Mouse (Mus musculus): Measurements from ENCODE around the gene Txnrd1. TPM values are rescaled to one million over a fixed set of nuclear protein-coding genes. Genes with fewer than 3 reads are reported as not detected.

The Txnrd1 gene
- polyA plus RNA-seq, 1 experiment from 2014 or later: 68.8 TPM

DNA sequence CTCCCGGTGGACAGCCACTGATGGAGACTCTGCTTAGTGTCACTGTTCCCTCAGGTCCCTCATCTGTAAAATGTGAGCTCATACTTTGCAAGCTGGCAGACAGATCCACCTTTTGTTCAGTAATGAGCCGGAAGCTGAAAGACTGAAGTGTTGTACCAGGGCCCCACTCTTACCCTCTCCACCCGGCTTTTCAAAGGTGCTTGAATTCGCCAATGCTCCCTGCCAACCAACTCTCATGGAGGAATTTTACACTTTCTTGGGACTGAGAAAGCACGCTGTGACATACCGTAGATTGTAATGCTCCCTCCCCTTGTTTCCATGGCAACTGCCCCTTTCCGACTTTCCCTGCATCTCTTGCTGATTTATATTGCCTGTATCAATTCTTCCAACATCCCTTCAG is 66.8 kb downstream of the Txnrd1 start:
- Histone ChIP-seq H3K9ac (no peak overlapping the region), H3K4me3 (no peak overlapping the region), H3K4me2 (no peak overlapping the region), H3K27ac (no peak overlapping the region), H3K27me3 (no peaks in the 10 kb centered on the region), H3K4me1 (peaks cover 17% of the 10 kb centered on the region), H3K9me3 (no peaks in the 10 kb centered on the region), H3K36me3 (peaks cover 25% of the 10 kb centered on the region)
- ATAC-seq (ENCODE audit: insufficient number of reproducible peaks, low FRiP score, low TSS enrichment, low read depth): no peak
- WGBS: 25% methylated on average over 7 of the region's 7 CpGs

DNA sequence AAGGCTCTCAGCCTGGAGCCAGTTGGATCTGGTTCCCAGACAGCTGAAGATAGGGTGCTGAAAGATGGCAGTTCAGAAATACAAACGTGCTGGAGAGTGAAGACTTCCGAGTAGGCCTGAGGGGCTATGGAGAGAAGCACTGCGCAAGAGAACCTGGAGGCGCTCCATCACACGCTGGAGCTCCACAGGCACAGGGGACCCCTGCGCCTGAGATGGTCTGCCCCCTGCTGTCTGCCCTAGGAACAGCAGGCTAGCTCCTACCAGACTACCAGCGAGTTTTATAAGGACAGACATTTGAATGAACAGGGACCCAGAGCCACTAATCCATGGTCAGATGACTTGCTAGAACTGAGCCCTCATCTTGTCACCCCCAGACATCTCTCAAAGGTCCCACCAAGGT is 67.7 kb downstream of the Txnrd1 start:
- ATAC-seq (ENCODE audit: insufficient number of reproducible peaks, low FRiP score, low TSS enrichment, low read depth): no peak
- WGBS: 8% methylated on average over 7 of the region's 7 CpGs
- H3K4me1 ChIP-seq: peaks cover 17% of the 10 kb centered on the region
- H3K36me3 ChIP-seq: peaks cover 16% of the 10 kb centered on the region
- no peak overlapping the region for H3K27ac ChIP-seq
- no peak overlapping the region for H3K4me3 ChIP-seq
- H3K9me3 ChIP-seq: no peaks in the 10 kb centered on the region
- no peak overlapping the region for H3K9ac ChIP-seq
- no peak overlapping the region for H3K4me2 ChIP-seq
- peaks cover 5% of the 10 kb centered on the region; the same call in 1 of the 2 replicates for H3K27me3 ChIP-seq

DNA sequence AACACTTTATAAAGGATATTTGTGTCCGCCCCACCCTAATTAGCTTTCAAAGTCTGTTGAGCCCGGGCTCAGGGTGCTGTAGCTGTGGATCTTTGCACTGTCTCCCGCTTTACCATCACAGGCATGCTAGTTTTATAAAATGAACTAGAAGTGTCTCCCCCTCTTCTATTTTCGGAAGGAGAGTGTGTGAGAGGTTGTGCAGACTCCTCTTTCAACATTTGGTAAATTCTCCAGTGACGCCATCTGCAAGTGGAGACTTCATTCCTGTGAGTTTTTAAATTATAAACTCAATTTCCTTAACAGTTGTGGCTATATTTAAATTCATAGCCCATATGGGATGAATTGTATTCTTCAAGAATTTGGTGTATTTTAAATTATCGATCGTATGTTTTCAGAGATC is 74.8 kb downstream of the Txnrd1 start:
- Histone ChIP-seq H3K4me2 (0 out of 2 replicates have a peak overlapping the region, but pooled peaks have one; percentile 4), H3K27ac (no peak overlapping the region), H3K9me3 (no peaks in the 10 kb centered on the region), H3K4me1 (peaks cover 14% of the 10 kb centered on the region), H3K36me3 (no peaks in the 10 kb centered on the region), H3K9ac (no peak overlapping the region), H3K27me3 (peaks cover 22% of the 10 kb centered on the region; the same call in 1 of the 2 replicates), H3K4me3 (no peak overlapping the region)
- 58% methylated on average over 7 of the region's 7 CpGs for WGBS
- ATAC-seq (ENCODE audit: insufficient number of reproducible peaks, low FRiP score, low TSS enrichment, low read depth): no peak

DNA sequence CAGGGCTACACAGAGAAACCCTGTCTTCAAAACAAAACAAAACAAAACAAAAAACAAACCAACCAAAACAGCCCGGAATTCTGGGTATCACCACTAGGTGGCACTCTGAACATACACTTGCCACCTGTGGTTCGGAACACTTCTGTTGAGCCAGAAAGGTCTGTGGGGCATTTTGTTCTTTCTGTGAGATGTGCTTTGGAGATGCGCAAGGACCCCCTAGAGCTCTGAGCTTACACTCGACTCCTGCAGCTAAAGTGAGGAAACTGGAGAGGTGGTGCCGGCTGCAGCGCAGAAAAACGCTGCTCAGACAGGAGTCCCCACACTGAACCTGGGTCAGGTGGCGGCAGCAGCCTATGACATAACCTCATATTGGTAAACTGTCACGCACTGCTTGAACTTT is 75.6 kb downstream of the Txnrd1 start:
- 17% methylated on average over 9 of the region's 9 CpGs for WGBS
- no peak overlapping the region for H3K4me3 ChIP-seq
- H3K27ac ChIP-seq: no peak overlapping the region
- H3K9me3 ChIP-seq: no peaks in the 10 kb centered on the region
- H3K4me2 ChIP-seq: 0 out of 2 replicates have a peak overlapping the region, but pooled peaks have one; percentile 4
- H3K36me3 ChIP-seq: no peaks in the 10 kb centered on the region
- no peak for ATAC-seq (ENCODE audit: insufficient number of reproducible peaks, low FRiP score, low TSS enrichment, low read depth)
- peaks cover 22% of the 10 kb centered on the region; the same call in 1 of the 2 replicates for H3K27me3 ChIP-seq
- no peak overlapping the region for H3K9ac ChIP-seq
- H3K4me1 ChIP-seq: peaks cover 10% of the 10 kb centered on the region

DNA sequence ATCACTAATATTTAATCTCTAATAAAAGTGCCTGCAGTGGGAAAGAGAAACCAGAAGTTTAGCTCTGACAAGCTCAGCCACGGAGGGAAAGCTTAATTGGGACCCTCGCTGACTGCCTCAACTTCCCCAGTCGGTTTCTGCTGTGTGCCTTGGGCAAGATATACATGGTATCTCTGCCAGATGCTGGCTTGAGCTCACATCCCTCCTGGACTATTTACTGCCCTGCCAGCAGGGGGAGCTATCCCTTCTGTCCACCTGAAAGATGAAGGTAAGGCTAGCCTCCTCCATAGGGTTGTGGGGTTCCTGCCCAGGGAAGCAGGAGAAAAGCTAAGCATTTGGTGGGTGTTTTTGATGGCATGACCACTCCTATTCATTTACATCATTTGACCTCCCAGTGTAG is 76.4 kb downstream of the Txnrd1 start:
- H3K4me2 ChIP-seq: no peak overlapping the region
- peaks cover 10% of the 10 kb centered on the region for H3K4me1 ChIP-seq
- no peaks in the 10 kb centered on the region for H3K9me3 ChIP-seq
- no peaks in the 10 kb centered on the region for H3K36me3 ChIP-seq
- peaks cover 22% of the 10 kb centered on the region; the same call in 1 of the 2 replicates for H3K27me3 ChIP-seq
- no peak overlapping the region for H3K27ac ChIP-seq
- no peak overlapping the region for H3K4me3 ChIP-seq
- WGBS: 70% methylated on average over 3 of the region's 3 CpGs
- ATAC-seq (ENCODE audit: insufficient number of reproducible peaks, low FRiP score, low TSS enrichment, low read depth): no peak
- H3K9ac ChIP-seq: no peak overlapping the region

DNA sequence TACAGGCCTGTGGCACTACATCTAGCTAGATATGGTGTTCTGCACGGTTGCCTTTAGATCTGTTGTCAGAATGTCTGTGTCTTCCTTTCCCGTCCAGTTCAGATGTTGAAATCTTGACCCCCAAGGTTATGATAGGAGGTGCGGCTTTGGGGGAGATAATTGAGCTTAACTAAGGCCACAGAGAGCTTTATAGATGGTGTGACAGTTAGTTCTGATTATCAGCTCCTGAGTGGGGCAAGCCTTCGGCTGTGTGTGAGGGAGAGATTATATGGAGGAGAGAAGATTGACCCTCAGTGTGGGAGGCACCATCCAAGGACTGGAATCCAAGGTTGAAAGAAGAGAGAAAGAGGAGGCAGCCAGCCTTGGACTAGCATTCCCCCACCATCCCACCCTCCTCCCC is 79.5 kb downstream of the Txnrd1 start:
- H3K36me3 ChIP-seq: no peaks in the 10 kb centered on the region
- no peak overlapping the region for H3K27ac ChIP-seq
- 81% methylated on average over 4 of the region's 4 CpGs for WGBS
- H3K9ac ChIP-seq: no peak overlapping the region
- H3K4me3 ChIP-seq: no peak overlapping the region
- H3K4me2 ChIP-seq: no peak overlapping the region
- peaks cover 8% of the 10 kb centered on the region for H3K4me1 ChIP-seq
- peaks cover 13% of the 10 kb centered on the region; the same call in 1 of the 2 replicates for H3K27me3 ChIP-seq
- H3K9me3 ChIP-seq: no peaks in the 10 kb centered on the region
- no peak for ATAC-seq (ENCODE audit: insufficient number of reproducible peaks, low FRiP score, low TSS enrichment, low read depth)

DNA sequence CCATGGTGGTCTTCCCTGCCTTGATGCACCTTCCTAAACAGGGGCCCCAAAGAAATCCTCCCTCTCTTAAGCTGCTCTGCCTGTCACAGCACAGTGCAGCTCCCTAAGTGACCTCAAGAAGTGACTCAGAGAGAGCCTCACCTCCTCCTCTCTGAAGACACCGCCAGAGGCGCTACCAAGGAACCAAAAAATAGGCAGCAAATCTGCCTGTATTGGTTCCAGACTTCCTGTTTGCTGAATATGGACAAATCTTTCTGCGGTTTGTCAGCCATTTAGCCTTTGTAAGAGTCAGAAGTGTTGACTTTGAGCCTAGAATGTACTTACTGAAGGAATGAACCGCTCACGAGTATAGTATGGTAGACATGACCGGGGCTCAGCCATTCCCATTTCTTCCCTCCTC is 80.0 kb downstream of the Txnrd1 start:
- WGBS: 83% methylated on average over 6 of the region's 6 CpGs
- Histone ChIP-seq H3K4me2 (no peak overlapping the region), H3K4me1 (peaks cover 8% of the 10 kb centered on the region), H3K27me3 (peaks cover 13% of the 10 kb centered on the region; the same call in 1 of the 2 replicates), H3K9ac (no peak overlapping the region), H3K36me3 (no peaks in the 10 kb centered on the region), H3K9me3 (no peaks in the 10 kb centered on the region), H3K27ac (no peak overlapping the region), H3K4me3 (no peak overlapping the region)
- ATAC-seq (ENCODE audit: insufficient number of reproducible peaks, low FRiP score, low TSS enrichment, low read depth): no peak

DNA sequence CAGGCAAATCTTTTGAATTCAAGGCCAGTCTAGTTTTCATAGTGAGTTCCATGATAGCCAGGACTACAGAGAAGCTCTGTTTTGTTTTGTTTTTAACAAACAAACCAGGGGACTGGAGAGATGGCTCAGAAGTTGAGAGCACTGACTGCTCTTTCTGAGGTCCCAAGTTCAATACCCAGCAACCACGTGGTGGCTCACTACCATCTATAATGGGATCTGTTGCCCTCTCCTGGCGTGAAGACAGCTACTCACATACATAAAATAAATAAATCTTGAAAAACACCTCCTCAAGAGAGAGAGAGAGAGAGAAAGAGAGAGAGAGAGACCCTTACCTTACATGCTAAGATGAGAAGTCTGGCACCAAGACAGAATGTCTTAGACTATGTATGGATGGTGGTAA is 84.9 kb downstream of the Txnrd1 start:
- 70% methylated on average over 2 of the region's 2 CpGs for WGBS
- Histone ChIP-seq H3K27ac (no peak overlapping the region), H3K4me2 (no peak overlapping the region), H3K4me3 (no peak overlapping the region), H3K9ac (no peak overlapping the region), H3K4me1 (no peaks in the 10 kb centered on the region; the same call in 1 of the 2 replicates), H3K9me3 (no peaks in the 10 kb centered on the region), H3K27me3 (0 out of 2 replicates have a peak, but pooled peaks cover 3% of the 10 kb centered on the region), H3K36me3 (no peaks in the 10 kb centered on the region)
- ATAC-seq (ENCODE audit: insufficient number of reproducible peaks, low FRiP score, low TSS enrichment, low read depth): no peak

DNA sequence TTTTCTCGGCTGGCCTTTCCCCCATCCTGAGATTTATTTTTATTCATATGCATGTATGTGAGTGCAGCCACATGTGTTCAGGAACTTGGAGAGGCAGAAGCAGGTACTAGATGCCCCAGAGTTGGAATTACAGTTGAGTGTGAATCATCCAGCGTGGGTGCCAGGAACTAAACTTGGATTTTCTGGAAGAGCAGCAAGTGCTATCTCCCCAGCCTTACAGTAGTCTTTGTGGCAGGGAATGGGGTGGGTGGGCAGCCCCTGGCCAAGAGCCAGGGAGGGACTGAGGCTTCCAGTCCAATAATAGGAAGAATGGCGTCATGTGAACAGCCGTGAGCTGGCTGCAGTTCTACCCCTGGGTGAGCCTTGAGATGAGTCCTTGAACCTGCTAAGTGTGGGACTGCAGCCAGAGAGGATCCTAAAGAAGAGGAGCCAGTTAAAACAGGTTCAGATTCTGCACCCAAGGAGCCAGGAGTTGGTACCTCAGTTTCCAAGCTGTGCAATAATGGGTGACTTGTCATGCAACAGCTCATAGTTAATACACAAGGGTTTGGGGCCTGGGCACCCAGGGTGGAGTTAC is 85.7 kb downstream of the Txnrd1 start:
- no peak for ATAC-seq (ENCODE audit: insufficient number of reproducible peaks, low FRiP score, low TSS enrichment, low read depth)
- 83% methylated on average over 4 of the region's 4 CpGs for WGBS
- H3K4me2 ChIP-seq: no peak overlapping the region

DNA sequence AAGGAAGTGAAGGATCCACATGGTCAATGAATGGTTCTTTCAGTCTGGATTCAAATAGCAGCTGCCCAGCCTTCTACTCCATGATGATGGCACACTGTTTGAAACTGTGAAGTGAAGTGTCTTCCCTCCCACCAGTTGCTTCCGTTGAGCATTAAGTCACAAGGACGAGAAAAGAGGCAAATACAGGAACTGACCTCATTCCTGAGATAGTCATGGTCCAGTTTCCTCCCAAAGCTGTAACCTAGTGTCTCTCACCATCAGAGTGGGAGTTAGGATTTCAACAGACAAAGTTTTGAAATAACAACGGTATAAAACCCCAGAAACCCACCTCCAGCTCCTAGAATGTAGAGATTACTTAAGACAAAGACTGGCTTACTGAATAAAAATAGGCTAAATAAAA is 89.8 kb downstream of the Txnrd1 start:
- H3K9ac ChIP-seq: no peak overlapping the region
- H3K27ac ChIP-seq: no peak overlapping the region
- 0 out of 2 replicates have a peak, but pooled peaks cover 3% of the 10 kb centered on the region for H3K27me3 ChIP-seq
- H3K4me3 ChIP-seq: no peak overlapping the region
- no peaks in the 10 kb centered on the region for H3K4me1 ChIP-seq
- H3K36me3 ChIP-seq: no peaks in the 10 kb centered on the region
- no peak for ATAC-seq (ENCODE audit: insufficient number of reproducible peaks, low FRiP score, low TSS enrichment, low read depth)
- no peaks in the 10 kb centered on the region for H3K9me3 ChIP-seq
- 63% methylated on average over 3 of the region's 3 CpGs for WGBS
- H3K4me2 ChIP-seq: no peak overlapping the region

More for the DNA sequence above, 85.7 kb downstream of the Txnrd1 start:
- Histone ChIP-seq H3K9me3 (no peaks in the 10 kb centered on the region), H3K36me3 (no peaks in the 10 kb centered on the region), H3K9ac (no peak overlapping the region), H3K27ac (no peak overlapping the region), H3K27me3 (0 out of 2 replicates have a peak, but pooled peaks cover 3% of the 10 kb centered on the region), H3K4me1 (no peaks in the 10 kb centered on the region; the same call in 1 of the 2 replicates), H3K4me3 (no peak overlapping the region)

DNA sequence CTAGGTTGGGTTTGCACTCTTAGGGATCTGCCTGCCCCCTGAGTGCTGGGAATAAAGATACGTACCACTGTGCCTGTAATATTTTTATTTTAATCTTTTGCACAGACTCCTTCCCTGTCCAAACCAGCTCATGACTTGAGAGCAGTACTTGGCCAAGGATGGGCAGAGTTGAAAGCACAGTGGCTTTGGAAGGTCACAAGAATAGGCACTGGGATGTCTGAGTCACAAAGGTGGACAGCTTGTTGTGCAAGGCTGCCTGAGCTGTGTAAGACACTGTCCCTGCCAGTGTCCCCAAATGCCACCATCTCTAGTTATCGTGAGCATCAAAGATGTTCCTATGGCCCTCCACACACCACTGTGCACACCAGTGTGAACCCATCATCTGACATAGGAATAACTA is 91.0 kb downstream of the Txnrd1 start:
- WGBS: 97% methylated on average over 2 of the region's 2 CpGs
- no peak overlapping the region for H3K4me2 ChIP-seq

DNA sequence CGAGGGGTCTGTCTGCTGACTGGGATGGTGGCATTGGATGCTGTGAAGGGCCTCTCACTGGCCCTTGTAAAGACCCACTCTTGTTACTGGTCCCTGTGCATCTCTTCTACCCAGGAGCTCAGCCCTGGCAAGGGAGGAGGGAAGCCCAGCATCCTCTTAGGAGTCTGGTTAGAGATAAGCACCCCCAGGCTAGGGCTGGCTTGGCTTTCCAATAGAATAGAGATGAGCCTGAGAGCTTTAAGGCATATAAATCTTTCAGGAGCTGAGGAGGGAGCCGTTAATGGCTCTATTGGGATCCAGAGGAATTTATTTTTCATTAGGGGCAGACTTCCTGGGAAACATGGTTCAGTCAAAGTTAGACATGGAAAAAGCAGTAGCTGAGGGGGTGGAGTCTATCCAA is 91.9 kb downstream of the Txnrd1 start:
- Histone ChIP-seq H3K9me3 (no peaks in the 10 kb centered on the region), H3K27ac (no peak overlapping the region), H3K4me2 (no peak overlapping the region), H3K4me3 (no peak overlapping the region), H3K9ac (no peak overlapping the region), H3K36me3 (no peaks in the 10 kb centered on the region), H3K4me1 (no peaks in the 10 kb centered on the region), H3K27me3 (0 out of 2 replicates have a peak, but pooled peaks cover 3% of the 10 kb centered on the region)
- WGBS: 64% methylated on average over 2 of the region's 2 CpGs
- no peak for ATAC-seq (ENCODE audit: insufficient number of reproducible peaks, low FRiP score, low TSS enrichment, low read depth)

More for the DNA sequence above, 91.0 kb downstream of the Txnrd1 start:
- H3K4me1 ChIP-seq: no peaks in the 10 kb centered on the region
- ATAC-seq (ENCODE audit: insufficient number of reproducible peaks, low FRiP score, low TSS enrichment, low read depth): no peak
- H3K36me3 ChIP-seq: no peaks in the 10 kb centered on the region
- 0 out of 2 replicates have a peak, but pooled peaks cover 3% of the 10 kb centered on the region for H3K27me3 ChIP-seq
- H3K27ac ChIP-seq: no peak overlapping the region
- no peaks in the 10 kb centered on the region for H3K9me3 ChIP-seq
- no peak overlapping the region for H3K9ac ChIP-seq
- H3K4me3 ChIP-seq: no peak overlapping the region

Data from limb, embryonic 15.5 days (tissue).